Mouse (Mus musculus) right cerebral cortex, adult 18-20 months (tissue): ENCODE measurements around the gene Krtcap3.
"Not testable (repeated sequence)": the region's sequence is repeated elsewhere in the genome, so short reads cannot be mapped to it uniquely, and the experiment has no call there.

Experiments
- DNase-seq: peaks from one replicate; pipeline ENCODE4 v3.0.0; 2022; ENCODE audit warnings: mixed read lengths

The Krtcap3 gene

GRCm38 (mm10) chr5:31251541-31252101, at the start of gene Krtcap3:
Gene Krtcap3 (plus strand): TSS chr5:31251691.
- peak; percentile 20 for DNase-seq

GRCm38 (mm10) chr5:31201742-31202590, 49.5 kb upstream of the Krtcap3 start, which contains the start of gene Zfp513:
Gene Zfp513 (minus strand): TSS chr5:31202303.
- DNase-seq = peak; percentile 99

GRCm38 (mm10) chr5:31202933-31203332, 48.6 kb upstream of the Krtcap3 start:
- no peak for DNase-seq

- no peak for DNase-seq
Observed at GRCm38 (mm10) chr5:31203866-31204265, 47.6 kb upstream of the Krtcap3 start.

- DNase-seq = no peak
Observed at GRCm38 (mm10) chr5:31204421-31204820, 47.1 kb upstream of the Krtcap3 start.

- not testable (repeated sequence) for DNase-seq
Observed at GRCm38 (mm10) chr5:31216554-31216953, 34.9 kb upstream of the Krtcap3 start.

- no peak for DNase-seq
Observed at GRCm38 (mm10) chr5:31218294-31218693, 33.2 kb upstream of the Krtcap3 start.

GRCm38 (mm10) chr5:31219070-31219469, 32.4 kb upstream of the Krtcap3 start:
- DNase-seq = no peak

GRCm38 (mm10) chr5:31219474-31219873, 32.0 kb upstream of the Krtcap3 start:
- DNase-seq = no peak

- peak; percentile 49 for DNase-seq
Observed at GRCm38 (mm10) chr5:31219911-31220447, 31.5 kb upstream of the Krtcap3 start.

- DNase-seq = peak; percentile 97
Observed at GRCm38 (mm10) chr5:31220448-31221303, 30.8 kb upstream of the Krtcap3 start, which contains the start of gene Ppm1g. Gene Ppm1g (minus strand): TSS chr5:31220687.

GRCm38 (mm10) chr5:31221304-31221945, 30.1 kb upstream of the Krtcap3 start:
- no peak for DNase-seq

GRCm38 (mm10) chr5:31222696-31223095, 28.8 kb upstream of the Krtcap3 start:
- DNase-seq = no peak

- DNase-seq = no peak
Observed at GRCm38 (mm10) chr5:31226641-31227040, 24.9 kb upstream of the Krtcap3 start.

GRCm38 (mm10) chr5:31240637-31241521, 10.6 kb upstream of the Krtcap3 start, which contains the start of the genes Nrbp1 and Gm9970:
Gene Nrbp1 (plus strand): TSS chr5:31240864.
Gene Gm9970 (minus strand): TSS chr5:31241232.
- peak; percentile 98 for DNase-seq

- DNase-seq = no peak
Observed at GRCm38 (mm10) chr5:31241522-31242034, 9.9 kb upstream of the Krtcap3 start.

- no peak for DNase-seq
Observed at GRCm38 (mm10) chr5:31242191-31242590, 9.3 kb upstream of the Krtcap3 start.

GRCm38 (mm10) chr5:31250716-31251115, 775 bp upstream of the Krtcap3 start:
- no peak for DNase-seq

GRCm38 (mm10) chr5:31252151-31252550, 660 bp downstream of the Krtcap3 start:
- no peak for DNase-seq

- no peak for DNase-seq
Observed at GRCm38 (mm10) chr5:31252795-31253545, 1.5 kb downstream of the Krtcap3 start.
